Mouse (Mus musculus) liver, embryonic 14 days (tissue): Measurements from ENCODE around the gene Entpd3. TPM values are rescaled to one million over a fixed set of nuclear protein-coding genes. Genes with fewer than 3 reads are reported as not detected.

ENCODE experiments used
- polyA plus RNA-seq: library from polyadenylated mRNA; depleted of rRNA; stranded (reverse); fragments of >200 nt; gene quantifications from 2 replicates; pipeline ENCODE4 v1.2.3, GENCODE M21; 2012; rRNA removed

Entpd3 gene
- 0.02 TPM in 1 of 2 replicates, not detected in the other for polyA plus RNA-seq

DNA sequence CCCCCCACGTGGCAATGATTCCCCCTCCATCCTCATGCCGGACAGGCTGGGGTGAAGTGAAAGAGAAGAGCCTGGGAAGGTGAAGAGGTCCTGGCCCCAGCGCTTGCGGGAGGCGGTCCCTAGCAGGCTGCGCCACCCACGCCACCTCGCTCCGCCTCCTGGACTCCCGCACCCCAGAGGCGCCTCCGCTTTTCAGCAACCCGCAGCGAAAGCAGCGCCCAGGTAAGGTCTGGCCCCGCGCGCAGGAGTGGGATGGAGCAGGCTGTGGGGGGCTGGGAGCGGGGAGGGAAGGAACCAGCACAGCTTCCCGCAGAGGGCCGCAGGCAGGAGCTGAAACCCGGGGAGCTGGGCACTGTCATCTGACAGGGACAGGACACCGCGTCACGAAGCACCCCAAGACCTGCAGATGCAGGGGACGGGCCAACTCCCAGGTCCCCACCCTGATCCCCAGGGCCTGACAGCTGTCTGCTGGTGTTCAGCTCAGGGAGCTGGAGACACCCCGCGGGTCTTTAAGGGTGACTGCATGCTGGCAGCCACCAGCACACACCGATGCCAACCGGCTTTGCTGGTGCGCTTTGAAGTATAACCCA is at the start of gene Entpd3:
Gene Entpd3, plus strand, starts transcription at position 157 of the 590 bp plus-strand sequence.

DNA sequence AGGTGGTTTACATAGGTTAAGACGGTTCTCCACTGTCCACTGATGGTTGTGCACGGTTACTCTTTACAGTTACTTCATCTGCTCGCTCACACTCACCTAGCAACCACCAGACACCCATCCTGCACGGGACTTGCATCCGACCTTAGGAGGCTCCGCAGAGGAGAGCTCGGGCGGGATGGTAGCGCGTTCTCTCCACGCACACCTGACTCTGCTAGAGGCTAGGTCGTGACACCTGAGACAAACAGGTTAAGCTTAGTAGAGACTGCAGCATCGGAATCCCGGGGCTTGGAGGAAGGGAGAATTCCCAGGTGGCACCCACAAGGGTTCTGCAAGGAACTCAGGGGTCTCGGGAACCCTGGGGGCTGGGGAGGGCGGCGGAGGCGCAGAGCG is 47.6 kb upstream of the Entpd3 start, which contains the start of gene Eif1b:
Gene Eif1b, plus strand, starts transcription at position 223 of the 390 bp plus-strand sequence.

DNA sequence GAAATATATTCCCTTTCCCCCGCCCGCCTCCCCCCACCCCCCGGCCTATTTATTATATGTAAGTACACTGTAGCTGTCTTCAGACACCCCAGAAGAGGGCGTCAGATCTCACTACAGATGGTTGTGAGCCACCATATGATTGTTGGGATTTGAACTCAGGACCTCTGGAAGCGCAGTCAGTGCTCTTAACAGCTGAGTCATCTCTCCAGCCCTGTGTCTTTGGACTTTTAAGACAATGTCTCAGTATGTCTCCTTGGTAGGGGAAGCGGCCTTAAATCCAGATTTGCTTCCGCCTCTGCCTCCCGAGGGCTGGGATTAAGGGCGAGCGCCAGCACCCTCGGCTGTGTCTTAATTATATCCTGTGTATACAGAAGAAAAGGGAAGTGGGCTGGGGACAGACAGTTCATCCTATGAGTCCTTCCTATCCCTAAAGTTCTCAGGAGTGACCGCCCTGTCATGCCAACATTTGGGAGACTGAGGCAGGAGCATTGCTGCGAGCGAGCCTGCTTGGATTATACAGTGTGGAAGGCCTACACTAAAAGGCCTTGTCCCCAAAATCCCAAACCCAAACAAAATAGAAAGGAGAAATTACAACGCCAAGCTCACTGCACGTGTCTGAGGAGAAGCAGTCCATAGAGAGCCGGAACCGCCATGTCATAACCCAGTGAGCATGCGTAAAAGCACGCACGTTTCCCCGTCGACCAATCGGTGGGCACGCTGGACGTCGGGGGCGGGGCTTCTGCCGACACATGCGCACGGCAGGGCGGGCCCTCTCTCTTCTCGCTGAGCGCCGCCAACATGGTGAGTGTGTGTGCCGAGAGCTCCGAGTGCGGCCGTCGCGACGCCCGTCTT is 31.3 kb downstream of the Entpd3 start, which contains the start of gene Rpl14:
Gene Rpl14, plus strand, starts transcription at position 704 of the 852 bp plus-strand sequence.

Other genes starting within 250 kb of the Entpd3 start
- 0.02 TPM in 2 replicates for gene Myrip, start 238.3 kb upstream of the Entpd3 start, polyA plus RNA-seq
- 29.2 and 32.3 TPM in 2 replicates for gene Eif1b, start 47.6 kb upstream of the Entpd3 start, polyA plus RNA-seq
- gene Rpl14, start 31.6 kb downstream of the Entpd3 start, polyA plus RNA-seq = 577 and 622 TPM in 2 replicates